Mouse (Mus musculus) forelimb bud, embryonic 11.5 days (tissue): ENCODE measurements around the gene Obsl1.

ENCODE experiments used
- DNase-seq: peaks from one replicate; pipeline ENCODE4 v3.0.0-alpha.2; 2012; ENCODE audit warnings: low read depth, low spot score

Obsl1 gene

GRCm38 (mm10) chr1:75518427-75518826 lies 12.2 kb upstream of the Obsl1 start:
- DNase-seq, result no peak

- peak; percentile 16 for DNase-seq
Measured at GRCm38 (mm10) chr1:75517984-75518383, 11.7 kb upstream of the Obsl1 start.

- no peak for DNase-seq
Measured at GRCm38 (mm10) chr1:75516703-75517380, 10.6 kb upstream of the Obsl1 start.

GRCm38 (mm10) chr1:75512550-75512949 lies 6.3 kb upstream of the Obsl1 start:
- DNase-seq, result no peak

GRCm38 (mm10) chr1:75511437-75512210 lies 5.4 kb upstream of the Obsl1 start:
- DNase-seq, result peak; percentile 46

- no peak for DNase-seq
Measured at GRCm38 (mm10) chr1:75510154-75510553, 3.9 kb upstream of the Obsl1 start.

GRCm38 (mm10) chr1:75509586-75509985 lies 3.3 kb upstream of the Obsl1 start:
- DNase-seq, result no peak

GRCm38 (mm10) chr1:75507006-75507405 lies 754 bp upstream of the Obsl1 start, which contains the start of gene Inha:
TSS of gene Inha (plus strand) at chr1:75507077.
- no peak for DNase-seq

GRCm38 (mm10) chr1:75505159-75505955 lies 895 bp downstream of the Obsl1 start:
- peak; percentile 51 for DNase-seq

GRCm38 (mm10) chr1:75504256-75505045 lies 1.8 kb downstream of the Obsl1 start:
- no peak for DNase-seq

- DNase-seq, result no peak
Measured at GRCm38 (mm10) chr1:75503651-75503980, 2.6 kb downstream of the Obsl1 start.

GRCm38 (mm10) chr1:75502945-75503650 lies 3.2 kb downstream of the Obsl1 start:
- DNase-seq, result no peak

- DNase-seq, result no peak
Measured at GRCm38 (mm10) chr1:75501905-75502304, 4.3 kb downstream of the Obsl1 start.

- no peak for DNase-seq
Measured at GRCm38 (mm10) chr1:75499441-75499840, 6.8 kb downstream of the Obsl1 start.

- DNase-seq, result no peak
Measured at GRCm38 (mm10) chr1:75498897-75499296, 7.4 kb downstream of the Obsl1 start.

GRCm38 (mm10) chr1:75494878-75495548 lies 11.2 kb downstream of the Obsl1 start:
- peak; percentile 57 for DNase-seq

- DNase-seq, result no peak
Measured at GRCm38 (mm10) chr1:75492579-75493170, 13.6 kb downstream of the Obsl1 start.

GRCm38 (mm10) chr1:75490785-75491551 lies 15.3 kb downstream of the Obsl1 start:
- no peak for DNase-seq
